Mouse (Mus musculus) kidney, adult 9 months (tissue): ENCODE data around the gene Tmem33.
A peak's percentile ranks its signal among the peaks of the same experiment; 100 is the strongest.

Experiments
- DNase-seq: peaks from one replicate; pipeline ENCODE4 v3.0.0; 2022

Gene Tmem33

DNA sequence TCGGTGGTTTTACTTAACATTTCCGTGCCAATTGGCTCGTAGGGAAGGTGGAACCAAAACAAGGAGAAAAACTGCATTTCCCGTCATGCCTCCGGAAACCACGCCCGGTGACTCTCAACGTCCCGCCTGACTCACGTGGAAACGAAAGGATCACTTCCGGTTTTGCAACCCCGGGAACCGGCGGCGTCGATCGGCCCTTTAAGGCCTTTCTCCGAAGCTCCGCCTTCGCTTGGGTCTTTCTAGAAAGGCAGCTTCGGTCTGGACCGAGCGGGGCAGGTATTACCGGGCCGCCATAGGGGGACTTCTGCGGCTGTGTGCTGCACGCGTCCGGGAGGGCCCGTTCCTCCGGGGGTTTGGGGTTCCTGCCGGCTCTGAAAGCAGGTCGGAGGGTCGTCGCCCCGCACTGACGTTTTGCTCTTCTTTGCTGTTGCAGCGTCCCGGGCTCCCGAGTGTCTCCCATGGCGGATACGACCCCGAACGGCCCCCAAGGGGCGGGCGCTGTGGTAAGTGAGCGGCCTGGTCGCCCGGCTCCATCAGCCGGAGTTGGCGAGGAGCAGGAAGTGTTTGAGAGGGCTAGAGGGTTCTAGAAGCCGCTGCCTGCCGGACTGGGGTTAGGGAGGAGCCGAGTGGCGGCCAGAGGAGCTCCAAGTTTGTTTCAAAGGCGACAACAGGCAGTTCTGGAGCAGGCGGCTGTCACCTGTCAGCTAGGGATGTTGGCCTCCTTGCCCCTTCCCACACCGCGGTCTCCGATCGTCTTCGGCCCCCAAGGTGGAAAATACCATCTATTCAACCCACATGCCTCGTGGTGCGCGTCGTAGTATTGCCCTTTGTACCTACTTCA is at the start of gene Tmem33:
Gene Tmem33, plus strand, starts transcription at position 35 of the 841 bp plus-strand sequence.
- peak; percentile 98 for DNase-seq

DNA sequence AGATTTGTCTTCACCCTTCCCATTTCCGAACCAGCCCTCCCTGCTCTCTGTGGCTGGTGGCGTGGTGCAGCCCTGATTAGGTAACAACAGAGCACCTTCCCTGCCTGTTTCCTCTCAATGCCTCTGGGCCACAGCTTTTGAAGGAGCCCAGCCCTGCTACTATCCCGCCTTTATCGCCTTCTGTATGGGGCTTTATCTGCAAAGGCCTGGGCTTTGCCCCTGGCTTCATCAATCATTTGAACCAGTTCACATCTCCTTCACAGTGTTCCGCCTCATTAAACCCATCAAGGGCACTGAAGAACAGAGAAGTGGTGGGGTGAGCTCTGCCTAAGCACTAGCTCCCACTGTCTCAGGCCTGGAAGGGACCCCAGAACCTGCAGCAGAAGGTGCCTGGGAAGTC is 47.2 kb upstream of the Tmem33 start:
- no peak for DNase-seq

DNA sequence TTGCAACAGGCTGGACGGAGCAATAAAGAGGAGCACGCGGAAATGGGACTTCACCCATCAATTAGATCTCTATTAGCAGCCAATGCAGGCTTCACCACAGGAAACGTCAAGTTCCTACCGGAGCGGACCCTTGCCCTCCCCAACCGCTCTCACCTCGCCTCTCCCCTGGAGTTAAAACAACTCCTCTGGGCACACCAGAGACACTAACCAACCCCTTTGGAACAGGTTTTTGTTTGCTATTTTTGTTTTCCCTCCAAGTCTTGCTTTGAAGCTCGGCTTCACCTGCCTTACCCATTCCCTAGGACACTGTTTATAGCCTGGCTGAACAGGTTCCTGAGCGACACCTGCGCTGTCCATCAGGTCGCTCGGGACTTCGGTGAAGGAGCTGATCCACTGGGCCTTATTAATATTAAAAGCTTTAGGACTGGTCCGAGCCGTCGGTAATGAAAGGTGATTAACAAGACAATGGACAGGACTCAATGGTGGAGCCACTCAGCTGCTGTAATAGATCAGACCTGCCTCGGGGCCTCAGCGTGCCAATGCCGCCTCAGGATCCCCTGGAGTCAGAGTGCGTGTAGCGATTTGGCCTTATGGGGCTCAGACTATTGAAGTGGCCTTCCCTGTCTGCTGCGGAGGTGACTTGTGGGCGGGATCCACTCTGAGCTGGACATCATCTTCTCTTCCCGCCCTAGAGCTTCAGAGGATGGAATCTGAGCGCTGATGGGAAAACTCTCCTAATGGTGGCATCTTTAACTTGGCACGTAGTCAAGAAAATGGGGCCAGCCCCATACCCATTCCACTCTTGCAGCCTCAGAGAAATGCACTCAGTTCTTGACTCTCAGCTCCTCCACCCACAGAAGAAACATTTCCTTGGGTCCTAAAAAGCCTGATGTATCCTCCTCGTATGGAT is 45.0 kb upstream of the Tmem33 start:
- DNase-seq = no peak

DNA sequence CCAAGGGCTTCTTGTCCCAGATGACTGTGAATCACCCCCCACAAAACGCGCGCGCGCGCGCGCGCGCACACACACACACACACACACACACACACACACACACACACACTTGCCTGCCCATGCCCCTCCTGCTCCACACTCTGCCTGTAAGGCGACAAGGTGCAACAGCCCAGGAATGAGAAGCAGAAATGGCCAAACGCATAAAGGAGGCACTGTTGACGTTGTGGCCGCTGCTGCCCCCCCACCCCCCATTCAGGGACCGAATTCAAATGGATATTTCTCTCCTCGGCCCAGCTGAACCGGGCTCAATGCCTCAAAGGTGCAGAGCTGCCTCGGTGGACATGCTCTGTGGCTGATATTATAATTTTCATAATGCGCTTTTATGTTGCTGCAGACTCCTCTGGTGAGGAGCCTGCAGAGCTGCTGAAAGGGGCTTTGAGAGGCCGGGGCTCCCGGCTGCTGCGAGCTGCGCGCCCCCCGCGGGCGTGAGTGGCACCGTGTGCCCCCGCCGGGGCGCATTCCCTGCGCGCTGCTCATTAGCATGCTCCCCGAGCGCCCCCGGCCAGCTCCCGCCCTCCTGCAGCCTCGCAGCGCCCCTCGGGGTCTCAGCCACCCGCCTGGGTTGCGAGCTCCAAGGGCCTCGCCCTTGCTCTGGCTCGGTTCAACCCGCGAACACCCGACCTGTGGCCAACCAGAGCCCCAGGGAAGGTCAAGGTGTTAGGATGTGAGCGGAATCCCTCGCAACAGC is 44.2 kb upstream of the Tmem33 start:
- DNase-seq = no peak

DNA sequence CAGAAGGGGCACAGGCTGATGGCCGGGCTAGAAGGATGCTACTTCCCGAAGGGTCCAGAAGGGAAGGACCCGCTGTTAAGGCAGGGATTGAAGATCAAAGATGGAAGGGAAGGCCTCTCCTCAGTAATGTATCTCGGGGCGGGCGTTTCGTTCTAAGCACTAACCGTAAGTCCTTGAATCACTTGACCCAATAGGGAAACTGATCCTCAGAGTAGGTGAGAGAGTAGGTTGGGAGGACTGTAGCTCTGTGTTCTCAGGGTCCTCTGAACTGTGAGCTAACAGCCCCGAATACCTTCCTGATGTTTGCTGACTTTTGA is 43.6 kb upstream of the Tmem33 start:
- no peak for DNase-seq

DNA sequence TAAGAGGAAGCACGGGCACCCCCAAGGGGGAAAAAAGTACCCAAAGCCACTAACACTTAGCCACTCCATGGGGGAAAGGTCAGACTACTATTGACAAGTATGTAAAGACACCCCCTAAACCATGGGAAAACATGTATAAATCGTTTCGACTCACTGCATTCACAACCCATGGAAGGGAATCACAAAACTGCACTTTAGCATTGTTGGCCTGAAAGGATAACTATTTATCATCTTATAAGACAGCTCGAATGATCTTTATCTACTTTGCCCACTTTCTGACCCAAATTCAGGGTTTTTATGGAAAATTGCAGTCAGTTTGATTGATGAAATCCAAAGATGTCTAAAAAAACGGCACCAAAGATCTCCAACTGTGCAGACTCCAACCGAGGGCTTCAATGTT is 38.5 kb upstream of the Tmem33 start:
- DNase-seq = no peak

DNA sequence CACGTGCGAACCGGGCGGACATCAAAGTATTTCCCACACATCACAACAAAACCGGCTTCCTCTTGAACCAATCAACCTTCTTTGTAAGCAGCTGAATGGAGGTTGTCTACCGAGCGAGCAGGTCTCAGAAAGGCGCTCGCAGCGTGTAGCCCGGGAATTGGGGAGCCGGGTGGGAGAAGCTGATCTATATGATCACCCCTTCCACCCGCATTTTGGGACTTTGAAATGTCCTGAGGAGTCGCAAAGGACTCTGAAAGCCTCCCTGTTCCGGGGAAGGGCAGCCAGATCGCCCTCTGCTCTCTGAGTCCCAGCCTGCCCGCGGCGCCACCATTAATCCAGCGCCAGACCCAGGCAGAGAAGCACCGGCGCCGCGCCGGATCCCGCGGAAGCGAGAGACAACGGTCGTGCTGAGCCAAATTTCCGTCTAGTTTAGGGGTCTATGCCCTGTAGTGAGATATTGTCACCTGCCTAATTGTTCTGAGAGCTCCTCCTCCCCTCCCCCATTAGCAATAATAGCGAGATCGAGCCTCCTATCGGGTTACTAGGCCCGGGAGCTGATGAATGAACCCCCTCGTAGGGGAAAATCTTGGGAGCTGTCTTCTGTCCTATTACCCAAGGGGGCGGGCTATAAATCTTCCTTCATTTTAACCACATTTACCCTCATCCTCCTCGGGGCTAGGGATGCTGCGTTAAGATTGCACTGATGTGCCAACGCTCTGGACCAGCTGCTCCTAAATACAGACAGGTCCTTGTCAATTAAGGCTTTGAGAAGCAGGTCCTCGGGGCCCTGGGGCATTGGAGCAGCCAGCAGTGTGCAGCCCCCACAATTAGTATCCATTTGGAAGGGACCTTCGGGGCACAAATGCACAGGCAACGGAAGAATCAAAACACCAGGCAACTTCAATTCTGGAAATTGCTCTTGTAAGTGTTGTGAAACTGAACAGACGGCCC is 37.6 kb upstream of the Tmem33 start:
- peak; percentile 20 for DNase-seq

DNA sequence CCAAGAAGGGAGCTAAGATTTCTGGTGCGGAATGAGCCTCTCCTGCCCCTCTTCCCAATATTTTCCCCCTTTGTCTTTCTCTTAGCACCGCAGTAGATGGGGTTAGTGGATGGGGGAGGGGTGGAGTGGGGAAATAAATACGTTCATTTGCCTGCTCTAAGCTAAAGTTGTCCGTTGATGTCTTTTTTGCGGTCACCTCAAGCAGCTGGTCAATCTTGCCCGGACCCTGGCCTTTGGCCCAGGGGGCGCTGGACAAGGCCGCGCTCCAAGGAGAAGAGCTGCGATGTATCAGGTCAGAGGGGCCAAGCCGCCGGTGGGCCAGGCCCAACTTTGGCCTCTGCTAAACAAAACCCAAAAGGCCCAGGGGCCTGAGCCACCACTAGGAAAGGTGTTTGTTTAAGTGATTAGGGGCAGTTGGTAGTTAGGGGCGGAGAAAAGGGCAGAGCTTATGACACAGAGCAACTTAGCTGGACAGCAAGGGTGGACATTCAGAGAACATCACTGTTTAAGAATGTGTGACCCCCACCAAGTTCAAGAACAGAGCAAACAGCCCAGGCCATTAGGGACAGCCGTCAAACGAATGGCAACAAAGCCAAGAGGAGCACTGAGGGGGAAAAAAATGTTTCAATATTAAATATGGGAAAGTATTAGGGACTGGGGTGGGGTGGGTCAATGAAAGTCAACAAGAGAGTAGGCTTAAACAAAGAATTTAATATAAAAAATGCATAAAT is 36.8 kb upstream of the Tmem33 start:
- DNase-seq = no peak

DNA sequence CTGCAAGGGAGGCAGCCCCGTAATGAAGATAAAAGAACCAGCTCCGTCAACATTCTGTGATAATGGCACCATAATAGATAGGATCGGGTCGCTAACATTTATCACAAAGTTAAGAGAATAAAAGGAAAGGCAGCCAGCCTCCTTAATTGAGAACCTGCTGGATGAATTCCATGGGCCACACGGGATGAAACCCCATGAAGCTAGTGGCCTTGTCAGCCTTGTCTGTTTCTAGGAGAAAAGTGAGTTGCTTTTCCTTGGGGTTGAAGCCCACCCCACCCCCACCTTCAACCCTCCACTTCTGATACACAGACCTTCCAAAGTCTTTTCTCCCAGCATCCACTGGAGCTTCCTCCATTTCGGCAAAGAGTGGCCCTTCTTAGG is 36.3 kb upstream of the Tmem33 start:
- no peak for DNase-seq

DNA sequence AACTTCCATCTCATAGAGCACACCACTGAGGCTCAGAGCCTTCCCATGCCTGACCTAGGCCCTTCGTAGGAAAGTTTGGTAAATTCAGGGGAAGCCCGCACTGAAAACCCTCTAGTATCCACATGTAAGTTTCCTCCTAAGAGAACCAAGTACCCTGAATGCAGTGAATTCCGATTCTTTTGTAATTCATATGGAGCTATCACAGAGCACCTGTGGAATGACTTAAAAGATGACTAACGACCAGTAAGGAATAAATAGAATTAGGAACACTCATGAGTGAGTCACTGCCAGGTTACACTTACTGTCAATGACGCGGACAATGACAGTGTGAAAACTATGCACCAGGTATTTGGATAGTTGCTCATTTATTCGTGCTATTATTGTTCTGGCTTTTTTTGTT is 34.6 kb upstream of the Tmem33 start:
- DNase-seq = no peak

DNA sequence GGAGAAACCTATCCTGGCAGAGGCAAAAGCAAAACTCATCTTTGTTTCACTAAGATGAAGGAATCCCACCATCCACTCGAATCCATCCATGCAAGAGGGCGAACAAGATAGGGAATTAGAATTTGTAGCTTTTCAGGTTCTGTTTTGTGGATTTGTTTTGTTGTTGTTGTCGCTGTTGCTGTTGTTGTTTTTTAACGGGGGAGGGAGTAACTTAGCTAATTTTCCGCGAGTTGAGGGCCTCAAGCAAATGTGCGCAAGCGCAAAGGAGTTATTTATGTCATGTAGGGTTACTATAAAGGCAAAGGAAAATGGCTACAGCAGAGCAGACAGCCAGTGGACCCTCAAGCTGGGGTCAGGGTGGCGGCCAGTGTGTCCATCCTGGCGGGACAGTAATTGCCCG is 33.1 kb upstream of the Tmem33 start:
- DNase-seq = no peak

DNA sequence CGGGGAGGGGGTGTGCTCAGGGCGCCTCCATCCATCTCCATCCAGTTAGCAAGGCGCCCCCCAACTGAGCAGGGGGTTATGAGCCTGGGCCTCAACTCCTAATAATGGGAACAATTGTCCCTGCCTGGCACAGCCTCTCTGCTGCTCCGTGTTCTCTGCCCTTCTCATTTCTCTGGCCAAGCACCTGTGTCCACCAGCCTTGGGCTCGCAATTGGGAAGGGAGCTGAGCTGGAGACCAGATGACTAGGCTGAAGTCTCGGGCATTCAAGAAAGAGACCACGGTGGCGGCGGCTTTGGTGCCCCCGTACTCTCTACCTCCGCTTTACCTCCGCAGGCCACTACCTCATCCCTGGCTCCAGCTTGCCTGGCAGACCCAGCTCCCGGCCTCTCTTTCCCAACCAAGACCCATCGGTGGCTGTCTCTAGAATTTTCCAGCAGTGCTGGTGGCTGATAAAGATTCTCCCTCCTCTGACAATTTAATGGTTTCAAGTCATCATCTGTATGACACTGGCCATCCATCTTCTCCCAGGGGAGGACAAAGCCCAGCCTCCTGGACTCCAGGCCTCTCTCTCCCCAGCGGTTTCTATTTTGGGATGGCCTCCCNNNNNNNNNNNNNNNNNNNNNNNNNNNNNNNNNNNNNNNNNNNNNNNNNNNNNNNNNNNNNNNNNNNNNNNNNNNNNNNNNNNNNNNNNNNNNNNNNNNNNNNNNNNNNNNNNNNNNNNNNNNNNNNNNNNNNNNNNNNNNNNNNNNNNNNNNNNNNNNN is 32.5 kb upstream of the Tmem33 start:
- no peak for DNase-seq

DNA sequence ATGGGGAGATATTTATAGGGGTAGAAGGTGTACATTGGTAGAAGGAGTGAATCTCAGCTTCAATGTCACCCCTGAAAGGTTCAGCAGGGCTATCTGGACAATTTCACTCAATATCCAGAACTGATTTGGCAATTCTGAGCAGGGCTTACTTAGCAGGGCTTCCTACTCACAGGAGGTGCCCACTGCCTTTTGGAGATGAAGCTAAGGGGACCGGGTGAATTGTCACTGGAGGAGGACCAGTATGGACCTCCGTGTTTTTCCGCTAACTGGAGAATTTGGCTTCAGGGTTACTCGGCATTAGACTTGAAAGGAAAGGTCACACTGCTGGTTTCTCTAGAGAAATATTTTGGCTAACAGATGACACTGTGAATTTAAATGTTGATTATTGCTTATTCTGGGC is 25.7 kb upstream of the Tmem33 start:
- DNase-seq = no peak

DNA sequence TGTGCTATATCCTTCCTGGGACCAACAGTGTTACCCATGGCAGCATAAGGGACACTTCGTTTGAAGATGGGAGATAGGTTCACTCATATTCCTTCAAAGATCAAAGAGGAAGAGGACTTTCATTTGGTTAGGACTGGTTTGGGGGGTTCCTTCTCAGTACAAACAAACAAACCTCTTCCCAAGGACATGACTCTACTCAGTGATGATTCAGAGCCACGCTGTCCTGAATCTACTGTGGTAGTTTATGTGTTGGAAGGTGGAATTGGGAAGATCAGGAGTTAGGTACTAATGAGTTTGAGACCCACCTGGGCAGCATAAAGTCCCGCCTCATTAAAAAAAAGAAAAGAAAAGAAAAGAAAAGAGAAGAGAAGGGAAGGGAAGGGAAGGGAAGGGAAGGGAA is 24.9 kb upstream of the Tmem33 start:
- DNase-seq = no peak

DNA sequence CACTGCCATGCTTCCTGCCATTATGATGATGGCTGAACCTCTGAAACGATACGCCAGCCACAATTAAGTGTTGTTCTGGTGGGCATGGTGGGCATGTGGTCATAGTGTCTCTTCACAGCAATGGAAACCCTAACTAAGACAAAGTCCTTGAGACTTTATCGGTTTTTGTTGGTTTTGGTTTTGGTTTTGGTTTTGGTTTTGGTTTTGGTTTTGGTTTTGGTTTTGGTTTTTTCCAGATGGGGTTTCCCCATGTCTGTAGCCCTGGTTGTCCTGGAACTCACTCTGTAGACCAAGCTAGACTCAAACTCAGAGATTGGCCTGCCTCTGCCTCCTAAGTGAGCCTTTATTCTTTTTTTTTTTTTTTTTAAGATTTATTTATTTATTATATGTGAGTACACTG is 23.8 kb upstream of the Tmem33 start:
- DNase-seq = no peak

DNA sequence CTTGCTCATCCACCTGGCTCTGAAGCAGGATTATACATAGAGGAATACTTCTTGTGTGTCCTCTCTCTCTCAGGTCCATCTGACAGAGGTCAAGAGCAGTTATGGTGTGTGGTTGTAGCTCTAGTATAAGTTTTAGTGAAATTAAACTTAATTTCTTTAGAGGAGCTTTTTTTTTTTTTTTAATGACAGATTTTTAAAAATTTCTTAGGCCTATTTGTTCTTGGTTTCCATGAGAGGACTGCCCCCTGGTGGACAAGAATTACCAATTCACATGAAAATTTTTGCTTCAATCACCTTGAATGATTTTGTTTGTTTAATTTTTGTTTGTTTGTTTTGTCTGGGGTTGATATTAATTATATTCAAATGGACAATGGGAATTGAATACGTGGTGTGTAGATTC is 22.1 kb upstream of the Tmem33 start:
- no peak for DNase-seq

DNA sequence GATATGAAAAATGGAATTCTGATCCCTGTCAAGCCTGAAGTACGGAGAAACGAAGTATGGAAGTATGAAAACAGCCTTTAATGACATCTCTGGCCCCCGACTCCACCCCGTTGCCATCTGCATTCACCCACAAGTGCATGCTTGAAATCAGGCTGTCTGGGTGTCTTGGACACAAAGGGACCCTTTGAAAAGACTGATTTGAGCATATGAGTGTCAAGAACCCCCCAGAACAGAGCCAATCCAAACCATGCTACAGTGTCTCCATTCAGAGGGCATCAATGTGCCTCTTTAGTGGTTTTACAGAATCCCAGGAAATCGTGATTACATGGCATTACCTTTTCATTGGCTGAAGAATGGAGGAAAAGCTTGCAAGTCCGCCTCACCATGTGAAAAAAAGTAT is 18.7 kb upstream of the Tmem33 start:
- no peak for DNase-seq

DNA sequence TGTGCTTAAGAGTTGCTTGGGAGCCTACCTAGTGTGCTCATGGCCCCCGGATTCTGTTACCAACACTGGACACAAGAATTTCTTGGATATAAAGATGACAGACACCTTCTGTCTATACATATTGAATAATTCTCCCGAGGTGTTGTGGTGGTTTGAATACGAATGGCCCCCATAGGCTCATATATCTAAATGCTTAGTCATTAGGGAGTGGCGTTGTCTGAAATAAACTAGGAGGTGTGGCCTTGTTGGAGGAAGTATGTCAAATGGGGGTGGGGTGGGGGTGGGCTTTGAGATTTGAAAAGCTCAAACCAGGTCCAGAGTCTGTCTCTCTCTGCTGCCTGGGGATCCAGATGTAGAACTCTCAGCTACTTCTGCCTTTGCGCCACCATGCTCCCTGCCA is 17.1 kb upstream of the Tmem33 start:
- no peak for DNase-seq

DNA sequence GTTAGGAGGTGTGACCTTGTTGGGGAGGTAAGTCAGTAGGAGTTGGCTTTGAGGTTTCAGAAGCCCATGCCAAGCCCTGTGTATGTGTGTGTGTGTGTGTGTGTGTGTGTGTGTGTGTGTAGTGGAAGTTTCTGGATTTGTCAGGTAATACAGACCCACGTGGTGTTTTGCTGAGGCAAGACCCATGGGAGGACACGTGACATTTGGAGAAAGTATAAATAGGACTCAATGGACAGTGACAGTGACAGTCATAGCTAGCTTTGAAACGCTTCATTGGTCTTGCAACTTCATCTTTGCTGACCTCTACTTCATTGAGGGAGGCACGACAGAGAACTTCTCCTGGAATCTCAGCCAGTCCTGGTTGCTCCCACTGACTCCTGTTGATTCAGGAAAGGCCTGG is 8.1 kb upstream of the Tmem33 start:
- no peak for DNase-seq

DNA sequence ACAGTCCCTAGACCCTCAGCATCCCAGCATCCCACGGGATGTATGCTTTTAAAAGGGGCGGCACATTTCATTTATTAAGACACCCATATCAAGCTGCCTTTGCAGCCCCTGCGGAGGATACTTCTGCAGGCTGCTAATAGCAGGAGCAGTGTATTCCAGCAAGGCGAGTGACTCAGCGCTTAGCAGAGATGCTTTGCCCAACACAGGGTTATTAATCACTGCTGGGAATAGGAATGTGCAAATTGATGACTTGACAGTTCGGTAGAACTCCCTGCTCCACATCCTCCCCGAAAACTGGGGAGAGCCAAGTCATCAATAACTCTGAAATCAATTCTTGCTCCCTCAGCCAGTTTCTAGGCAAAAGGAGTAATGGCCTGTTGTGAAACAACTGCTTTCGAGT is 4.7 kb upstream of the Tmem33 start:
- no peak for DNase-seq

DNA sequence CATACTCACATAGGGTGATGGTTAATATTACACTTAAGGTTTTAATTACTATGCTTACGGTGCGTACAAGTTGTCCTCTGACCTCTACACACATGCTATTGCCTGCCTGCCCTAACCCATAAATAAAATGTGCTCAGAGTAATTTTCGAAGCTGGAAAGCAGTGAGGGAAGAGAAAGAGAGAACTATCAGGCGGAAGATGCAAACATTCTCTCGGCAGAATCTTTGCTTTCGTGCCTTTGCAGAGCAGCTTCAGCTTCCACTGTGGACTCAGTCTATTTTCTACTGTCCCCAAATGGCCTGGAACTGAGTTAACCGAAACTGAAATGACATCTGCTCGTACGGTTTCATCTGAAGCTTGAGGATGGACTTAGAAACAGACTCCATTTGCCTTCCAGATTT is 1.9 kb upstream of the Tmem33 start:
- no peak for DNase-seq
